Mouse (Mus musculus) ES-Bruce4 (cell line): ENCODE results near the gene Pde4dip. TPM values are rescaled to one million over a fixed set of nuclear protein-coding genes. Genes with fewer than 3 reads are reported as not detected.

Experiments used
- H3K27ac ChIP-seq: 2 replicates; pipeline ENCODE4 v1.5.1; 2012; ENCODE audit warnings: low read length, inconsistent platforms; ENCODE audit not compliant: insufficient read depth
- H3K27me3 ChIP-seq: 2 replicates; pipeline ENCODE4 v1.6.1; 2012; ENCODE audit warnings: mild to moderate bottlenecking, low read length, inconsistent platforms; ENCODE audit not compliant: control insufficient read depth, poor library complexity, insufficient read depth, severe bottlenecking
- H3K36me3 ChIP-seq: 2 replicates; pipeline ENCODE4 v1.6.1; 2012; ENCODE audit warnings: inconsistent platforms, mild to moderate bottlenecking, low read length, moderate library complexity; ENCODE audit not compliant: control insufficient read depth, poor library complexity, insufficient read depth, severe bottlenecking
- H3K4me1 ChIP-seq: one replicate; pipeline ENCODE4 v1.8.1; 2011; ENCODE audit warnings: low read length; ENCODE audit not compliant: control insufficient read depth, insufficient read depth
- H3K4me3 ChIP-seq: 2 replicates; pipeline ENCODE4 v1.5.1; 2011; ENCODE audit warnings: low read depth, mild to moderate bottlenecking, low read length
- H3K9ac ChIP-seq: 2 replicates; pipeline ENCODE4 v1.6.1; 2012; ENCODE audit warnings: low read depth, mild to moderate bottlenecking, inconsistent platforms; ENCODE audit not compliant: poor library complexity, severe bottlenecking
- H3K9me3 ChIP-seq: replicated peaks from 2 replicates; pipeline ENCODE4 v1.6.1; 2012; ENCODE audit warnings: mild to moderate bottlenecking, low read length, inconsistent platforms; ENCODE audit not compliant: control insufficient read depth, poor library complexity, insufficient read depth, severe bottlenecking
- CTCF ChIP-seq: IDR thresholded peaks from one replicate; pipeline ENCODE4 v1.8.1; 2011; ENCODE audit warnings: low read depth, low read length
- EP300 ChIP-seq: IDR thresholded peaks from 2 replicates; pipeline ENCODE4 v1.6.1; 2011; ENCODE audit warnings: low read depth, low read length; ENCODE audit not compliant: insufficient read depth
- POLR2A ChIP-seq: IDR thresholded peaks from one replicate; pipeline ENCODE4 v1.8.1; 2011; ENCODE audit warnings: low read length; ENCODE audit not compliant: insufficient read depth
- polyA plus RNA-seq: library from polyadenylated mRNA; stranded (reverse); fragments of >200 nt; gene quantifications from 2 replicates; pipeline ENCODE4 v1.2.4, GENCODE M21; 2011; ENCODE audit warnings: low read depth; ENCODE audit not compliant: missing spikeins, insufficient read depth, insufficient read length

Gene Pde4dip
- polyA plus RNA-seq, 1 experiment, result 16.8 TPM

GRCm38 (mm10) chr3:97928968-97929858 is 40.7 kb upstream of the Pde4dip start:
- Histone ChIP-seq H3K4me3 (no peak overlapping the region), H3K9ac (no peak overlapping the region), H3K36me3 (no peaks in the 10 kb centered on the region), H3K27me3 (no peaks in the 10 kb centered on the region), H3K4me1 (peaks cover 6% of the 10 kb centered on the region), H3K27ac (no peak overlapping the region), H3K9me3 (no peaks in the 10 kb centered on the region)
- TF ChIP-seq EP300 (no peak), CTCF (peak; percentile 15)

GRCm38 (mm10) chr3:97927322-97927721 is 38.8 kb upstream of the Pde4dip start:
- no peaks in the 10 kb centered on the region for H3K9me3 ChIP-seq
- H3K27ac ChIP-seq, result no peak overlapping the region
- H3K4me1 ChIP-seq, result no peaks in the 10 kb centered on the region
- H3K9ac ChIP-seq, result no peak overlapping the region
- no peaks in the 10 kb centered on the region; the same call in 1 of the 2 replicates for H3K36me3 ChIP-seq
- H3K4me3 ChIP-seq, result no peak overlapping the region
- no peak for TF ChIP-seq EP300
- TF ChIP-seq CTCF, result no peak
- no peak for TF ChIP-seq POLR2A
- H3K27me3 ChIP-seq, result no peaks in the 10 kb centered on the region

GRCm38 (mm10) chr3:97925246-97925645 is 36.7 kb upstream of the Pde4dip start:
- no peak overlapping the region for H3K27ac ChIP-seq
- peaks cover 7% of the 10 kb centered on the region; the same call in 1 of the 2 replicates for H3K36me3 ChIP-seq
- no peak overlapping the region for H3K4me3 ChIP-seq
- no peaks in the 10 kb centered on the region for H3K4me1 ChIP-seq
- TF ChIP-seq POLR2A, result no peak
- TF ChIP-seq CTCF, result no peak
- TF ChIP-seq EP300, result no peak
- H3K9me3 ChIP-seq, result no peaks in the 10 kb centered on the region
- H3K27me3 ChIP-seq, result no peaks in the 10 kb centered on the region
- no peak overlapping the region for H3K9ac ChIP-seq

DNA sequence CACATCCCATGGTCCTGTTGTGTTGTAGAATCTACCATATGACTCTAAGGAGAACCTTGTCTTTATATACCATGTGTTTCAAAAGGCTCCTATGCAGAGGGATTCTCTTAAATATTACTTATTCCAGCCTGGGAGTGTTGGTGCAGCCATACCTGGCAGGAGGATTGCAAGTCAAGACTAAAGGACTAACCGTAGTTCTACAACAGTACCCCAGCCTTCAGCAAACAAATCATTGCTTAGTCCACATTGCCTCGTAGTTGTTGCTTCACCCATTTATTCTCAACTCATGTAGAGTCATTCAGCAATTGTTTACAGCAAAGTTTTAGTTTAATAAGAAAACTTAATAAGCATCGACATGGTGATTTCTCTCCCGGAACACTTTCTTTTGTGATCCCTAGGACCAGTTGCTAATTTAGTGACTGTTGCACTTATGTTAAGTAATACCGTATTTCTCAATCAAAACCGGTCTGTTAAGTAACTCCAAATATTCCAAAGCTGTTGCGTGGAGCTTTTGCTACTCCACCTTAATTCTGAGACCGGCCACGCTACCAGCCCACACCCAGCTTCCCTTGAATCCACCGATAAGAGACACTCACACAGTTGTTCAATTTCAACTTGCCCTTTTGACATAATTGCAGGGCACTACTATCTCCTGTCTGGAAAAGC is 30.5 kb upstream of the Pde4dip start:
- Histone ChIP-seq H3K27me3 (no peaks in the 10 kb centered on the region), H3K36me3 (peaks cover 20% of the 10 kb centered on the region), H3K27ac (no peak overlapping the region), H3K4me1 (no peaks in the 10 kb centered on the region), H3K4me3 (no peak overlapping the region), H3K9me3 (no peaks in the 10 kb centered on the region), H3K9ac (no peak overlapping the region)
- TF ChIP-seq EP300, result no peak
- no peak for TF ChIP-seq CTCF

- H3K9ac ChIP-seq, result no peak overlapping the region
- no peaks in the 10 kb centered on the region for H3K27me3 ChIP-seq
- H3K4me3 ChIP-seq, result no peak overlapping the region
- H3K27ac ChIP-seq, result no peak overlapping the region
- H3K4me1 ChIP-seq, result no peaks in the 10 kb centered on the region
- TF ChIP-seq EP300 (no peak), CTCF (no peak), POLR2A (no peak)
- peaks cover 13% of the 10 kb centered on the region for H3K36me3 ChIP-seq
- H3K9me3 ChIP-seq, result no peaks in the 10 kb centered on the region
Measured at GRCm38 (mm10) chr3:97915081-97915480, 26.6 kb upstream of the Pde4dip start.

DNA sequence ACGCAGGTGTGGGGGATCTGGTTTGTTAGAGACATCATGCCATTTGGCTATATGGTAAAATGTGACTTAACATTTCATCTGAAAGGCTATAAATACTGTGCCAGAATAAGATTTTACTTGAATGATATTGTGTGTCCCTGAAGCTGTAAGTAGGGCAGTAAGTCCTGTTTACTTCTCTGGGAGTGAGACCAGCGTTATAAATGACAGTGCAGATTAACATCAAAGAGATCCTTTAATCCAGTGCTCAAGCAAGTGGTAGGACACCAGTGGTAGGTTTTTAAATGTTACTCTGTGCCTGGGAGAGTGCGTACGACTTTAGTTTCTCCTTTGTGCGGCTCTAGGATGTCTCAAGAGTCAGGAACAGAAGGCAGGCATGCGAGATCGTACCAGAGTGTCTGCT is 22.6 kb upstream of the Pde4dip start:
- no peaks in the 10 kb centered on the region for H3K27me3 ChIP-seq
- H3K9ac ChIP-seq, result no peak overlapping the region
- TF ChIP-seq CTCF (no peak), EP300 (no peak), POLR2A (no peak)
- peaks cover 10% of the 10 kb centered on the region for H3K36me3 ChIP-seq
- H3K9me3 ChIP-seq, result no peaks in the 10 kb centered on the region
- no peak overlapping the region for H3K27ac ChIP-seq
- H3K4me3 ChIP-seq, result no peak overlapping the region
- no peaks in the 10 kb centered on the region for H3K4me1 ChIP-seq
